Mouse (Mus musculus) intestine, postnatal 0 days (tissue): Measurements from ENCODE around the gene Mdm2. TPM values are rescaled to one million over a fixed set of nuclear protein-coding genes. Genes with fewer than 3 reads are reported as not detected.
"Not testable (repeated sequence)": the region's sequence is repeated elsewhere in the genome, so short reads cannot be mapped to it uniquely, and the experiment has no call there.

ENCODE experiments used
- ATAC-seq: fragments of 200-750 bp; cut with Nextera tagmentation; 2 replicates; pipeline ENCODE4 v1.8.0; 2017; ENCODE audit warnings: mild to moderate bottlenecking, moderate TSS enrichment, moderate library complexity
- H3K27ac ChIP-seq: fragments of 300-500 bp; sonication (generic); 2 replicates; pipeline ENCODE4 v1.5.1; 2014; ENCODE audit warnings: mild to moderate bottlenecking, low read depth, low read length, moderate library complexity
- H3K27me3 ChIP-seq: fragments of 300-500 bp; sonication (generic); replicated peaks from 2 replicates; pipeline ENCODE4 v1.6.1; 2014; ENCODE audit warnings: low read length, mixed read lengths; ENCODE audit not compliant: control insufficient read depth, insufficient read depth
- H3K36me3 ChIP-seq: fragments of 300-500 bp; sonication (generic); 2 replicates; pipeline ENCODE4 v1.6.1; 2014; ENCODE audit warnings: mild to moderate bottlenecking, moderate library complexity; ENCODE audit not compliant: control insufficient read depth, insufficient read depth
- H3K4me1 ChIP-seq: fragments of 300-500 bp; sonication (generic); replicated peaks from 2 replicates; pipeline ENCODE4 v1.6.1; 2014; ENCODE audit warnings: antibody characterized with exemption, low read length, mixed read lengths; ENCODE audit not compliant: control insufficient read depth, insufficient read depth
- H3K4me2 ChIP-seq: fragments of 300-500 bp; sonication (generic); replicated peaks from 2 replicates; pipeline ENCODE4 v1.6.1; 2014; ENCODE audit warnings: low read depth, mild to moderate bottlenecking, moderate library complexity
- H3K4me3 ChIP-seq: fragments of 300-500 bp; sonication (generic); 2 replicates; pipeline ENCODE4 v1.5.1; 2014; ENCODE audit warnings: low read depth, low read length
- H3K9ac ChIP-seq: fragments of 300-500 bp; sonication (generic); 2 replicates; pipeline ENCODE4 v1.6.1; 2014; ENCODE audit warnings: mild to moderate bottlenecking, low read depth, low read length
- H3K9me3 ChIP-seq: fragments of 300-500 bp; sonication (generic); 2 replicates; pipeline ENCODE4 v1.6.1; 2016; ENCODE audit warnings: mixed run types; ENCODE audit not compliant: control insufficient read depth
- CTCF ChIP-seq: sonication (generic); IDR thresholded peaks from 2 replicates; pipeline ENCODE4 v1.5.1; 2016; ENCODE audit warnings: low read depth, mild to moderate bottlenecking, control low read depth, antibody characterized with exemption, moderate library complexity
- WGBS: fragments of 180-500 bp; shearing (Covaris S2); extraction: QIAGEN DNeasy Blood & Tissue Kit; methylation state at CpG from one replicate; pipeline ENCODE4 v1.1.7; 2014; 5-methylcytosine and 5-hydroxymethylcytosine counted together
- polyA plus RNA-seq: library from polyadenylated mRNA; unstranded; fragments of >200 nt; fragmentation: Nextera tagmentation; extraction: Ambion mirVana; gene quantifications from 2 replicates; pipeline ENCODE4 v1.2.1, GENCODE M21; 2015

Gene Mdm2
- polyA plus RNA-seq, 1 experiment from 2014 or later = 16.5 TPM

- no peaks in the 10 kb centered on the region for H3K27me3 ChIP-seq
- no peak for ATAC-seq
- WGBS = 95% methylated on average over 10 of the region's 10 CpGs
- H3K4me3 ChIP-seq = no peak overlapping the region
- H3K27ac ChIP-seq = no peak overlapping the region
- no peaks in the 10 kb centered on the region for H3K9me3 ChIP-seq
- H3K4me2 ChIP-seq = no peak overlapping the region
- no peak for TF ChIP-seq CTCF
- H3K36me3 ChIP-seq = peaks cover 32% of the 10 kb centered on the region
- no peak overlapping the region for H3K9ac ChIP-seq
- H3K4me1 ChIP-seq = no peaks in the 10 kb centered on the region
Observed at GRCm38 (mm10) chr10:117749050-117749686, 38.6 kb upstream of the Mdm2 start.

- no peak for TF ChIP-seq CTCF
- Histone ChIP-seq H3K4me2 (no peak overlapping the region), H3K27me3 (no peaks in the 10 kb centered on the region), H3K27ac (peak overlapping the region; percentile 21; the same call in 1 of the 2 replicates), H3K9me3 (no peaks in the 10 kb centered on the region), H3K36me3 (peaks cover 32% of the 10 kb centered on the region), H3K4me1 (no peaks in the 10 kb centered on the region), H3K9ac (no peak overlapping the region), H3K4me3 (no peak overlapping the region)
- ATAC-seq = no peak
- WGBS = 74% methylated on average over 10 of the region's 10 CpGs
Observed at GRCm38 (mm10) chr10:117748276-117749049, 37.9 kb upstream of the Mdm2 start.

- Histone ChIP-seq H3K9me3 (no peaks in the 10 kb centered on the region), H3K9ac (no peak overlapping the region), H3K27me3 (no peaks in the 10 kb centered on the region), H3K4me2 (no peak overlapping the region), H3K4me3 (no peak overlapping the region), H3K36me3 (peaks cover 32% of the 10 kb centered on the region), H3K27ac (0 out of 2 replicates have a peak overlapping the region, but pooled peaks have one; percentile 21), H3K4me1 (no peaks in the 10 kb centered on the region)
- WGBS = 87% methylated on average over 7 of the region's 7 CpGs
- ATAC-seq = no peak
- no peak for TF ChIP-seq CTCF
Observed at GRCm38 (mm10) chr10:117747711-117748110, 37.2 kb upstream of the Mdm2 start.

DNA sequence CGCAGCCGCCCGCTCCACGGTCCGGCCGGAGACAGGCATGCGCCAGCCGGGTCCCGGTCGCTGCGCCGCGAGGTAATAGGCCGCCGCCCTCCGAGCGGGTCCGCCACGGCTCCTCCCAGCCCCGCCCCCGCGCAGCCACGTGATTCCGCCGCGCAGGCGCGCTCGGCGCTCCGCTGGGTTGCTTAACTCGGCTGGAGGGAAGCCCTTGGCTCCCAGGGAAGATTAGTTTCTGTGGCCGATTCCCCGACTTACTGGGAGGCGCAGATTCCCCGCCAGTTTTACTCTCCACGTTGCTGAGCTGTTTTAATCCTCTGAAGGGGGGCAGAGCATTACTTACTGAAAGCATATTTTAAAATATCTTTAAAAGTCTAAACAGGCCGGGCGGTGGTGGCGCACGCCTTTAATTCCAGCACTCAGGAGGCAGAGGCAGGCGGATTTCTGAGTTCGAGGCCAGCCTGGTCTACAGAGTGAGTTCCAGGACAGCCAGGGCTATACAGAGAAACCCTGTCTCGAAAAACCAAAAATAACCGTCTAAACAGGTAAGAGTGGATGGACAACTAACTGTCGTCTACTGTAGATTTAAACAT lies 35.8 kb upstream of the Mdm2 start, which contains the start of gene Slc35e3:
Gene Slc35e3, minus strand, starts transcription at position 69 of the 587 bp plus-strand sequence.
- H3K9ac ChIP-seq = peak within 1 kb of the TSS; percentile 46
- H3K36me3 ChIP-seq = peaks cover 22% of the 10 kb centered on the region
- peak within 1 kb of the TSS; percentile 74 for H3K4me2 ChIP-seq
- peak within 1 kb of the TSS; percentile 50 for H3K4me3 ChIP-seq
- no peak for TF ChIP-seq CTCF
- H3K27me3 ChIP-seq = no peaks in the 10 kb centered on the region
- 14% methylated on average over 45 of the region's 46 CpGs for WGBS
- H3K9me3 ChIP-seq = no peaks in the 10 kb centered on the region
- peak within 1 kb of the TSS; percentile 73 for H3K27ac ChIP-seq
- ATAC-seq = peak; percentile 94
- no peaks in the 10 kb centered on the region for H3K4me1 ChIP-seq

- Histone ChIP-seq H3K27ac (peak overlapping the region; percentile 73; the same call in 1 of the 2 replicates), H3K36me3 (peaks cover 15% of the 10 kb centered on the region), H3K4me2 (peak overlapping the region; percentile 74), H3K9ac (peak overlapping the region; percentile 46), H3K4me3 (peak overlapping the region; percentile 50)
- not testable (repeated sequence) for ATAC-seq, H3K4me1 ChIP-seq, H3K9me3 ChIP-seq, H3K27me3 ChIP-seq
- under 1% methylated on average over 19 of the region's 46 CpGs for WGBS
Observed at GRCm38 (mm10) chr10:117745570-117746296, 35.2 kb upstream of the Mdm2 start.

GRCm38 (mm10) chr10:117743917-117744316 lies 33.4 kb upstream of the Mdm2 start:
- no peaks in the 10 kb centered on the region for H3K9me3 ChIP-seq
- no peaks in the 10 kb centered on the region for H3K4me1 ChIP-seq
- no peak overlapping the region for H3K4me3 ChIP-seq
- no peaks in the 10 kb centered on the region for H3K27me3 ChIP-seq
- H3K4me2 ChIP-seq = peak overlapping the region; percentile 32
- H3K27ac ChIP-seq = no peak overlapping the region
- H3K9ac ChIP-seq = no peak overlapping the region
- TF ChIP-seq CTCF = no peak
- H3K36me3 ChIP-seq = peaks cover 9% of the 10 kb centered on the region
- 70% methylated on average over 4 of the region's 4 CpGs for WGBS
- ATAC-seq = no peak
